ENCODE assay signal across 10 mouse cellular contexts in genomic region chr19:5486771-5487170, GRCm38 (mm10). TPM values are rescaled to one million over a fixed set of nuclear protein-coding genes. Genes with fewer than 3 reads are reported as not detected.
A peak's percentile ranks its signal among the peaks of the same experiment; 100 is the strongest.
DNase-seq lines count a peak whose midpoint lies in the region; ATAC-seq lines count a peak whose summit lies in the region.
"Had no signal": no experiment of that assay in that cellular context is flagged by ENCODE, and none has a peak within 500 bp of the region (broad histone marks: within the 10 kb centered on the region; RNA-seq: fewer than 3 reads in every experiment).

No protein-coding gene starts in this region.

- H3K27ac ChIP-seq in kidney, embryonic 16.5 days (ENCODE audit: low read length) = no peak overlapping the region
- H3K27ac ChIP-seq in hindbrain, embryonic 13.5 days = no peak overlapping the region
- no peak overlapping the region for H3K27ac ChIP-seq in midbrain, embryonic 12.5 days (replicated peaks)

- no peaks in the 10 kb centered on the region for H3K27me3 ChIP-seq in kidney, embryonic 16.5 days (ENCODE audit: insufficient read depth, low read length)
- no peaks in the 10 kb centered on the region for H3K27me3 ChIP-seq in hindbrain, embryonic 13.5 days
- no peaks in the 10 kb centered on the region for H3K27me3 ChIP-seq in midbrain, embryonic 12.5 days
- H3K27me3 ChIP-seq: Patski had no signal

- H3K9ac ChIP-seq in kidney, embryonic 16.5 days (replicated peaks; ENCODE audit: low read length) = no peak overlapping the region
- H3K9ac ChIP-seq in hindbrain, embryonic 13.5 days = peak overlapping the region; percentile 78; the same call in 1 of the 2 replicates
- H3K9ac ChIP-seq in midbrain, embryonic 12.5 days (replicated peaks) = peak overlapping the region; percentile 62; the same call in 1 of the 2 replicates

- H3K4me2 ChIP-seq in kidney, embryonic 16.5 days (replicated peaks; ENCODE audit: low read depth, low read length) = peak overlapping the region; percentile 89; the same call in 1 of the 2 replicates
- H3K4me2 ChIP-seq in hindbrain, embryonic 13.5 days = peak overlapping the region; percentile 68
- H3K4me2 ChIP-seq in midbrain, embryonic 12.5 days (replicated peaks) = peak overlapping the region; percentile 67; the same call in 1 of the 2 replicates

- ATAC-seq in kidney, embryonic 16.5 days (ENCODE audit: low FRiP score, low TSS enrichment) = no peak
- no peak for ATAC-seq in hindbrain, embryonic 13.5 days (ENCODE audit: low FRiP score)
- no peak for ATAC-seq in midbrain, embryonic 12.5 days (ENCODE audit: low FRiP score, low read depth)
- no peak for ATAC-seq in granulocyte monocyte progenitor cell, adult 5-6 weeks (replicated peaks; ENCODE audit: poor library complexity, severe bottlenecking)
- ATAC-seq: Patski had no signal

- WGBS in kidney, embryonic 16.5 days = 87% methylated on average over 4 of the region's 4 CpGs
- 91% methylated on average over 4 of the region's 4 CpGs for WGBS in hindbrain, embryonic 13.5 days
- 83% methylated on average over 4 of the region's 4 CpGs for WGBS in midbrain, embryonic 12.5 days

- peaks cover 20% of the 10 kb centered on the region for H3K4me1 ChIP-seq in kidney, embryonic 16.5 days (ENCODE audit: insufficient read depth, low read length)
- H3K4me1 ChIP-seq in hindbrain, embryonic 13.5 days (replicated peaks) = peaks cover 30% of the 10 kb centered on the region
- peaks cover 15% of the 10 kb centered on the region for H3K4me1 ChIP-seq in midbrain, embryonic 12.5 days

- H3K4me3 ChIP-seq in kidney, embryonic 16.5 days (ENCODE audit: low read length) = no peak overlapping the region
- 0 out of 2 replicates have a peak overlapping the region, but pooled peaks have one; percentile 54 for H3K4me3 ChIP-seq in hindbrain, embryonic 13.5 days
- 0 out of 2 replicates have a peak overlapping the region, but pooled peaks have one; percentile 53 for H3K4me3 ChIP-seq in midbrain, embryonic 12.5 days

- DNase-seq in cerebellum, postnatal 25 days = peak; percentile 39 to 44
- DNase-seq in cerebellum, adult 11 months = no peak
- DNase-seq in kidney, postnatal 14 days = no peak
- no peak for DNase-seq in ovary, postnatal 36 days (ENCODE audit: low spot score)
- DNase-seq: kidney, adult 9 months had no signal

- no peaks in the 10 kb centered on the region for H3K9me3 ChIP-seq in kidney, embryonic 16.5 days (ENCODE audit: low read length)
- H3K9me3 ChIP-seq in hindbrain, embryonic 13.5 days = no peaks in the 10 kb centered on the region
- no peaks in the 10 kb centered on the region for H3K9me3 ChIP-seq in midbrain, embryonic 12.5 days

- H3K36me3 ChIP-seq in kidney, embryonic 16.5 days (ENCODE audit: insufficient read depth, low read length) = peaks cover 38% of the 10 kb centered on the region
- H3K36me3 ChIP-seq in hindbrain, embryonic 13.5 days = peaks cover 46% of the 10 kb centered on the region
- peaks cover 45% of the 10 kb centered on the region for H3K36me3 ChIP-seq in midbrain, embryonic 12.5 days

RNA-seq across cellular contexts. Expression of gene Mus81, which starts 1.4 kb away (rescaled TPM):
- 44.2 and 50.5 TPM in 2 replicates for polyA plus RNA-seq in kidney, embryonic 16.5 days (2015; fragmentation: Nextera tagmentation; extraction: Ambion mirVana)
- polyA plus RNA-seq in hindbrain, embryonic 13.5 days (2015; fragmentation: Nextera tagmentation; extraction: Ambion mirVana) = 42.6 and 49.7 TPM in 2 replicates
- polyA plus RNA-seq in midbrain, embryonic 12.5 days (2016; fragmentation: Nextera tagmentation; extraction: Ambion mirVana) = 47.7 and 50.1 TPM in 2 replicates
- 23.9 and 39.7 TPM in 2 replicates for total RNA-seq in granulocyte monocyte progenitor cell, adult 5-6 weeks (2014; fragmentation: Nextera tagmentation)
- total RNA-seq in granulocyte monocyte progenitor cell, adult 5-6 weeks (2017) = 9.4 and 13.5 TPM in 2 replicates

RNA-seq across cellular contexts. Expression of gene Cfl1, which starts 3.5 kb away (rescaled TPM):
- 2,772 and 2,914 TPM in 2 replicates for polyA plus RNA-seq in kidney, embryonic 16.5 days (2015; fragmentation: Nextera tagmentation; extraction: Ambion mirVana)
- 3,676 and 3,692 TPM in 2 replicates for polyA plus RNA-seq in hindbrain, embryonic 13.5 days (2015; fragmentation: Nextera tagmentation; extraction: Ambion mirVana)
- 3,169 and 3,187 TPM in 2 replicates for polyA plus RNA-seq in midbrain, embryonic 12.5 days (2016; fragmentation: Nextera tagmentation; extraction: Ambion mirVana)
- total RNA-seq in granulocyte monocyte progenitor cell, adult 5-6 weeks (2014; fragmentation: Nextera tagmentation) = 1,243 and 1,245 TPM in 2 replicates
- total RNA-seq in granulocyte monocyte progenitor cell, adult 5-6 weeks (2017) = 1,162 and 1,185 TPM in 2 replicates

RNA-seq across cellular contexts. Expression of gene Efemp2, which starts 13.0 kb away (rescaled TPM):
- polyA plus RNA-seq in kidney, embryonic 16.5 days (2015; fragmentation: Nextera tagmentation; extraction: Ambion mirVana) = 197 and 208 TPM in 2 replicates
- polyA plus RNA-seq in hindbrain, embryonic 13.5 days (2015; fragmentation: Nextera tagmentation; extraction: Ambion mirVana) = 45.6 and 48.7 TPM in 2 replicates
- 57.9 and 68.9 TPM in 2 replicates for polyA plus RNA-seq in midbrain, embryonic 12.5 days (2016; fragmentation: Nextera tagmentation; extraction: Ambion mirVana)
- total RNA-seq in granulocyte monocyte progenitor cell, adult 5-6 weeks (2014; fragmentation: Nextera tagmentation) = not detected in 2 replicates
- 1.6 TPM in 1 of 2 replicates, not detected in the other for total RNA-seq in granulocyte monocyte progenitor cell, adult 5-6 weeks (2017)

RNA-seq across cellular contexts. Expression of gene 1700020D05Rik, which starts 16.8 kb away (rescaled TPM):
- polyA plus RNA-seq in kidney, embryonic 16.5 days (2015; fragmentation: Nextera tagmentation; extraction: Ambion mirVana) = not detected in 2 replicates
- polyA plus RNA-seq in hindbrain, embryonic 13.5 days (2015; fragmentation: Nextera tagmentation; extraction: Ambion mirVana) = 0.58 TPM in 1 of 2 replicates, not detected in the other
- polyA plus RNA-seq in midbrain, embryonic 12.5 days (2016; fragmentation: Nextera tagmentation; extraction: Ambion mirVana) = 0.22 TPM in 1 of 2 replicates, not detected in the other
- 2.8 TPM in 1 of 2 replicates, not detected in the other for total RNA-seq in granulocyte monocyte progenitor cell, adult 5-6 weeks (2014; fragmentation: Nextera tagmentation)
- not detected in 2 replicates for total RNA-seq in granulocyte monocyte progenitor cell, adult 5-6 weeks (2017)

RNA-seq across cellular contexts. Expression of gene Ctsw, which starts 18.5 kb away (rescaled TPM):
- polyA plus RNA-seq in kidney, embryonic 16.5 days (2015; fragmentation: Nextera tagmentation; extraction: Ambion mirVana) = 1.9 and 2.1 TPM in 2 replicates
- 5.0 and 5.8 TPM in 2 replicates for polyA plus RNA-seq in hindbrain, embryonic 13.5 days (2015; fragmentation: Nextera tagmentation; extraction: Ambion mirVana)
- polyA plus RNA-seq in midbrain, embryonic 12.5 days (2016; fragmentation: Nextera tagmentation; extraction: Ambion mirVana) = 3.6 and 3.9 TPM in 2 replicates
- total RNA-seq in granulocyte monocyte progenitor cell, adult 5-6 weeks (2014; fragmentation: Nextera tagmentation) = 1.1 TPM in 1 of 2 replicates, not detected in the other
- total RNA-seq in granulocyte monocyte progenitor cell, adult 5-6 weeks (2017) = not detected in 2 replicates

Comparison
In these comparisons a context has a peak if more than half of its experiments do, and no peak if none do; other contexts are left out.
1. DNase-seq: peak in cerebellum, postnatal 25 days (2 of 2); none in cerebellum, adult 11 months (single experiment), kidney, postnatal 14 days (single experiment) and ovary, postnatal 36 days (single experiment).
2. Peak in every context shown above with its lines, with median percentiles within 50 percentile points of each other: H3K4me2 ChIP-seq.